Mouse (Mus musculus): ENCODE measurements around the gene Snx17. TPM values are rescaled to one million over a fixed set of nuclear protein-coding genes. Genes with fewer than 3 reads are reported as not detected.

Snx17 gene
- polyA plus RNA-seq (2015; fragmentation: Nextera tagmentation; extraction: Ambion mirVana) = 151 and 165 TPM in 2 replicates

- peak within 1 kb of the TSS; percentile 86 for H3K9ac ChIP-seq (replicated peaks; ENCODE audit: low read length)
- peak within 1 kb of the TSS; percentile 80 for H3K4me3 ChIP-seq (ENCODE audit: low read length)
- H3K4me1 ChIP-seq (ENCODE audit: insufficient read depth, low read length) = peaks cover 17% of the 10 kb centered on the region
- no peaks in the 10 kb centered on the region for H3K9me3 ChIP-seq (ENCODE audit: low read length)
- H3K4me2 ChIP-seq (replicated peaks; ENCODE audit: low read depth, low read length) = peak within 1 kb of the TSS; percentile 82
- no peaks in the 10 kb centered on the region for H3K27me3 ChIP-seq (ENCODE audit: insufficient read depth, low read length)
- peak; percentile 98 for ATAC-seq (ENCODE audit: low FRiP score, low TSS enrichment)
- peak within 1 kb of the TSS; percentile 88 for H3K27ac ChIP-seq (ENCODE audit: low read length)
- WGBS = under 1% methylated on average over 48 of the region's 48 CpGs
- peaks cover 57% of the 10 kb centered on the region for H3K36me3 ChIP-seq (ENCODE audit: insufficient read depth, low read length)
Observed at GRCm38 (mm10) chr5:31192939-31193630, at the start of gene Snx17, which contains the start of gene Eif2b4. Snx17 (plus strand) TSS chr5:31193227. Eif2b4 (minus strand) TSS chr5:31193430.

- H3K27ac ChIP-seq (ENCODE audit: low read length) = no peak overlapping the region
- H3K36me3 ChIP-seq (ENCODE audit: insufficient read depth, low read length) = peaks cover 5% of the 10 kb centered on the region
- H3K4me1 ChIP-seq (ENCODE audit: insufficient read depth, low read length) = peaks cover 11% of the 10 kb centered on the region
- WGBS = 93% methylated on average over 4 of the region's 4 CpGs
- H3K27me3 ChIP-seq (ENCODE audit: insufficient read depth, low read length) = no peaks in the 10 kb centered on the region
- no peak overlapping the region for H3K9ac ChIP-seq (replicated peaks; ENCODE audit: low read length)
- no peak overlapping the region for H3K4me2 ChIP-seq (replicated peaks; ENCODE audit: low read depth, low read length)
- H3K9me3 ChIP-seq (ENCODE audit: low read length) = no peaks in the 10 kb centered on the region
- ATAC-seq (ENCODE audit: low FRiP score, low TSS enrichment) = no peak
- no peak overlapping the region for H3K4me3 ChIP-seq (ENCODE audit: low read length)
Observed at GRCm38 (mm10) chr5:31149781-31150180, 43.2 kb upstream of the Snx17 start.

GRCm38 (mm10) chr5:31151746-31152145 is 41.3 kb upstream of the Snx17 start:
- Histone ChIP-seq H3K9me3 (ENCODE audit: low read length) (no peaks in the 10 kb centered on the region), H3K9ac (replicated peaks; ENCODE audit: low read length) (no peak overlapping the region), H3K4me1 (ENCODE audit: insufficient read depth, low read length) (peaks cover 13% of the 10 kb centered on the region), H3K4me3 (ENCODE audit: low read length) (no peak overlapping the region), H3K4me2 (replicated peaks; ENCODE audit: low read depth, low read length) (no peak overlapping the region), H3K27me3 (ENCODE audit: insufficient read depth, low read length) (no peaks in the 10 kb centered on the region), H3K27ac (ENCODE audit: low read length) (no peak overlapping the region), H3K36me3 (ENCODE audit: insufficient read depth, low read length) (peaks cover under 1% of the 10 kb centered on the region)
- ATAC-seq (ENCODE audit: low FRiP score, low TSS enrichment) = no peak
- 93% methylated on average over 3 of the region's 3 CpGs for WGBS

- Histone ChIP-seq H3K9me3 (ENCODE audit: low read length) (no peaks in the 10 kb centered on the region), H3K27ac (ENCODE audit: low read length) (peak overlapping the region; percentile 11; the same call in 1 of the 2 replicates), H3K9ac (replicated peaks; ENCODE audit: low read length) (peak overlapping the region; percentile 75), H3K4me1 (ENCODE audit: insufficient read depth, low read length) (peaks cover 13% of the 10 kb centered on the region), H3K36me3 (ENCODE audit: insufficient read depth, low read length) (peaks cover 18% of the 10 kb centered on the region), H3K27me3 (ENCODE audit: insufficient read depth, low read length) (no peaks in the 10 kb centered on the region), H3K4me2 (replicated peaks; ENCODE audit: low read depth, low read length) (peak overlapping the region; percentile 93), H3K4me3 (ENCODE audit: low read length) (peak overlapping the region; percentile 68)
- 17% methylated on average over 6 of the region's 6 CpGs for WGBS
- ATAC-seq (ENCODE audit: low FRiP score, low TSS enrichment) = peak; percentile 25; the same call in 1 of the 2 replicates
Observed at GRCm38 (mm10) chr5:31153516-31154151, 39.4 kb upstream of the Snx17 start.

- Histone ChIP-seq H3K4me1 (ENCODE audit: insufficient read depth, low read length) (peaks cover 13% of the 10 kb centered on the region), H3K9ac (replicated peaks; ENCODE audit: low read length) (peak within 1 kb of the TSS; percentile 75), H3K9me3 (ENCODE audit: low read length) (no peaks in the 10 kb centered on the region), H3K27me3 (ENCODE audit: insufficient read depth, low read length) (no peaks in the 10 kb centered on the region), H3K36me3 (ENCODE audit: insufficient read depth, low read length) (peaks cover 24% of the 10 kb centered on the region), H3K4me3 (ENCODE audit: low read length) (peak within 1 kb of the TSS; percentile 68), H3K27ac (ENCODE audit: low read length) (peak within 1 kb of the TSS; percentile 61), H3K4me2 (replicated peaks; ENCODE audit: low read depth, low read length) (peak within 1 kb of the TSS; percentile 93)
- peak; percentile 96 for ATAC-seq (ENCODE audit: low FRiP score, low TSS enrichment)
- under 1% methylated on average over 19 of the region's 19 CpGs for WGBS
Observed at GRCm38 (mm10) chr5:31154152-31154553, 38.9 kb upstream of the Snx17 start, which contains the start of gene Mpv17. Mpv17 (minus strand) TSS chr5:31154251.

GRCm38 (mm10) chr5:31162462-31162861 is 30.6 kb upstream of the Snx17 start:
- Histone ChIP-seq H3K36me3 (ENCODE audit: insufficient read depth, low read length) (peaks cover 73% of the 10 kb centered on the region), H3K4me3 (ENCODE audit: low read length) (no peak overlapping the region), H3K9me3 (ENCODE audit: low read length) (no peaks in the 10 kb centered on the region), H3K4me2 (replicated peaks; ENCODE audit: low read depth, low read length) (no peak overlapping the region), H3K9ac (replicated peaks; ENCODE audit: low read length) (no peak overlapping the region), H3K27me3 (ENCODE audit: insufficient read depth, low read length) (no peaks in the 10 kb centered on the region), H3K27ac (ENCODE audit: low read length) (no peak overlapping the region), H3K4me1 (ENCODE audit: insufficient read depth, low read length) (no peaks in the 10 kb centered on the region)
- no peak for ATAC-seq (ENCODE audit: low FRiP score, low TSS enrichment)

GRCm38 (mm10) chr5:31164878-31165277 is 28.1 kb upstream of the Snx17 start:
- no peak overlapping the region for H3K4me3 ChIP-seq (ENCODE audit: low read length)

GRCm38 (mm10) chr5:31168630-31169029 is 24.4 kb upstream of the Snx17 start:
- no peaks in the 10 kb centered on the region for H3K4me1 ChIP-seq (ENCODE audit: insufficient read depth, low read length)
- H3K4me2 ChIP-seq (replicated peaks; ENCODE audit: low read depth, low read length) = no peak overlapping the region
- H3K27ac ChIP-seq (ENCODE audit: low read length) = no peak overlapping the region
- H3K36me3 ChIP-seq (ENCODE audit: insufficient read depth, low read length) = peaks cover 78% of the 10 kb centered on the region
- H3K27me3 ChIP-seq (ENCODE audit: insufficient read depth, low read length) = no peaks in the 10 kb centered on the region
- no peaks in the 10 kb centered on the region for H3K9me3 ChIP-seq (ENCODE audit: low read length)
- no peak for ATAC-seq (ENCODE audit: low FRiP score, low TSS enrichment)
- 91% methylated on average over 4 of the region's 4 CpGs for WGBS
- H3K4me3 ChIP-seq (ENCODE audit: low read length) = no peak overlapping the region
- H3K9ac ChIP-seq (replicated peaks; ENCODE audit: low read length) = no peak overlapping the region

More at GRCm38 (mm10) chr5:31164878-31165277, 28.1 kb upstream of the Snx17 start:
- Histone ChIP-seq H3K27ac (ENCODE audit: low read length) (no peak overlapping the region), H3K4me2 (replicated peaks; ENCODE audit: low read depth, low read length) (no peak overlapping the region), H3K36me3 (ENCODE audit: insufficient read depth, low read length) (peaks cover 72% of the 10 kb centered on the region), H3K9me3 (ENCODE audit: low read length) (no peaks in the 10 kb centered on the region), H3K27me3 (ENCODE audit: insufficient read depth, low read length) (no peaks in the 10 kb centered on the region), H3K4me1 (ENCODE audit: insufficient read depth, low read length) (no peaks in the 10 kb centered on the region), H3K9ac (replicated peaks; ENCODE audit: low read length) (no peak overlapping the region)
- WGBS = 96% methylated on average over 1 of the region's 1 CpGs
- no peak for ATAC-seq (ENCODE audit: low FRiP score, low TSS enrichment)

- Histone ChIP-seq H3K4me3 (ENCODE audit: low read length) (peak overlapping the region; percentile 99), H3K9me3 (ENCODE audit: low read length) (no peaks in the 10 kb centered on the region), H3K4me2 (replicated peaks; ENCODE audit: low read depth, low read length) (peak overlapping the region; percentile 93), H3K4me1 (ENCODE audit: insufficient read depth, low read length) (peaks cover 8% of the 10 kb centered on the region), H3K9ac (replicated peaks; ENCODE audit: low read length) (peak overlapping the region; percentile 91), H3K27ac (ENCODE audit: low read length) (peak overlapping the region; percentile 99), H3K27me3 (ENCODE audit: insufficient read depth, low read length) (no peaks in the 10 kb centered on the region), H3K36me3 (ENCODE audit: insufficient read depth, low read length) (0 out of 2 replicates have a peak, but pooled peaks cover under 1% of the 10 kb centered on the region)
- under 1% methylated on average over 25 of the region's 25 CpGs for WGBS
- peak; percentile 62 for ATAC-seq (ENCODE audit: low FRiP score, low TSS enrichment)
Observed at GRCm38 (mm10) chr5:31179301-31179765, 13.7 kb upstream of the Snx17 start.
